Mouse (Mus musculus) subcutaneous adipose tissue, adult 2 months (tissue): ENCODE results near the gene Olfr678. TPM values are rescaled to one million over a fixed set of nuclear protein-coding genes. Genes with fewer than 3 reads are reported as not detected.

ENCODE experiments used
- polyA plus RNA-seq: library from polyadenylated mRNA; depleted of rRNA; stranded (reverse); fragments of >200 nt; gene quantifications from 2 replicates; pipeline ENCODE4 v1.2.3, GENCODE M21; 2012; ENCODE audit warnings: low replicate concordance; rRNA removed

Gene Olfr678
- not detected in 2 replicates for polyA plus RNA-seq

GRCm38 (mm10) chr7:105064175-105064574 is at the start of gene Olfr678:
Gene Olfr678 (plus strand): TSS chr7:105064475.

DNA sequence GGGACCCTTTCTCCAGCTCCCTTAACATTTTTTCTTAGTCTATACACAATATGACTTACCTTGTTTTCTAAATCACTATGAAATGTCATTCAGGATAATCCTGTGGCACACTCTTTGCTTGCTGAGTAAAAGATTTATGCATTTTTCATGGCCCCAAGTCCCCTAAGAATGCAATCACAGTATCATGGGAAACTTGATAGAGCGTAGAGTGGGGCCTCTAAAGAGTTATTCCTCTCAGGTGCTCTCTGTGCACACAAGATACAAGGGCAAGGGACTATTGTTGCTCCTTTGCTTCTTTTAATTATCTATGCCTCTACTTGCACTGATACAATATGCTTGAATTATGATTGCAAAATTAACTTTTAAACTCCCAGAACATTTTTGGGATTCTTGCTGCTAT is 35.9 kb upstream of the Olfr678 start, which contains the start of gene Olfr675:
Gene Olfr675 (minus strand): TSS at position 101 of the 400 bp plus-strand sequence.

GRCm38 (mm10) chr7:105032398-105032797 is 31.9 kb upstream of the Olfr678 start, which contains the start of gene Olfr676:
Gene Olfr676 (plus strand): TSS chr7:105032698.

DNA sequence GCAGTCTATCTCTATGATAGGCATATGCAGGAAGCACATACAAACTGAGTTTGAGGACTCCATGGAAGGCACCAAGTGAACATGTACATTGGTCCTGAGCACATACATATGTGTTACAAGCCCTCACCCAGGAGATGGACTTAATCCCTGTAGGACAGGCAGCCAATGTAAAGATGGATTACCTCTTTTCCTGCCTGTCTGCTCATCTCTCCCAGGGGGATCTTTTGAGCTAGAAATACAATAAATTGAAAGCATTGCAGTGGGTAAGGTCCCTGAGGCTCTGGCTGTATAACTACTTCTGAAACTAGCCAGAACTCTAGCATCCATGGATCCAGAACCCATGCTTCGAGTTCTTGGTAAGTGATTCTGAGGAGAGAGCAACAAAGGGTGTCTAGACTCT is 16.6 kb downstream of the Olfr678 start, which contains the start of gene Olfr679:
Gene Olfr679 (plus strand): TSS at position 301 of the 400 bp plus-strand sequence.

GRCm38 (mm10) chr7:105092717-105093116 is 28.4 kb downstream of the Olfr678 start, which contains the start of gene Olfr680-ps1:
Gene Olfr680-ps1 (minus strand): TSS chr7:105092817.

DNA sequence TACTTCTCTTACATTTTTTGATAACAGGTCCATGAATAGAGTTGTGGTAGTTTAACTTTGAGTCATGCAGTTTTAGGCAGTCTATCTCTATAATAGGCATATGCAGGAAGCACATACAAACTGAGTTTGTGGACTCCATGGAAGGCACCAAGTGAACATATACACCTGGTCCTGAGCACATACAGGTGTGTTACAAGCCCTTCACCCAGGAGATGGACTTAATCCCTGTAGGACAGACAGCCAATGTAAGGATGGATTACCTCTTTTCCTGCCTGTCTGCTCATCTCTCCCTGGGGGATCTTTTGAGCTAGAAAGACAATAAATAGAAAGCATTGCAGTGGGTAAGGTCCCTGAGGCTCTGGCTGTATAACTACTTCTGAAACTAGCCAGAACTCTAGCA is 52.3 kb downstream of the Olfr678 start, which contains the start of gene Olfr681:
Gene Olfr681 (plus strand): TSS at position 301 of the 400 bp plus-strand sequence.

Other genes with a start within 250 kb of the Olfr678 start
- gene Usp17lb, start 221.9 kb upstream of the Olfr678 start, polyA plus RNA-seq: not detected in 2 replicates
- not detected in 2 replicates for gene Usp17la, start 207.5 kb upstream of the Olfr678 start, polyA plus RNA-seq
- not detected in 2 replicates for gene Olfr665, start 186.4 kb upstream of the Olfr678 start, polyA plus RNA-seq
- not detected in 2 replicates for gene Olfr666, start 168.5 kb upstream of the Olfr678 start, polyA plus RNA-seq
- not detected in 2 replicates for gene Olfr667, start 143.0 kb upstream of the Olfr678 start, polyA plus RNA-seq
- not detected in 2 replicates for gene Olfr668, start 136.4 kb upstream of the Olfr678 start, polyA plus RNA-seq
- not detected in 2 replicates for gene Olfr669, start 130.2 kb upstream of the Olfr678 start, polyA plus RNA-seq
- not detected in 2 replicates for gene Olfr670, start 101.9 kb upstream of the Olfr678 start, polyA plus RNA-seq
- not detected in 2 replicates for gene Olfr671, start 85.3 kb upstream of the Olfr678 start, polyA plus RNA-seq
- not detected in 2 replicates for gene Olfr672, start 62.4 kb upstream of the Olfr678 start, polyA plus RNA-seq
- not detected in 2 replicates for gene Olfr675, start 36.0 kb upstream of the Olfr678 start, polyA plus RNA-seq
- not detected in 2 replicates for gene Olfr676, start 31.8 kb upstream of the Olfr678 start, polyA plus RNA-seq
- not detected in 2 replicates for gene Olfr677, start 13.1 kb upstream of the Olfr678 start, polyA plus RNA-seq
- not detected in 2 replicates for gene Olfr679, start 16.7 kb downstream of the Olfr678 start, polyA plus RNA-seq
- not detected in 2 replicates for gene Olfr680-ps1, start 28.3 kb downstream of the Olfr678 start, polyA plus RNA-seq
- gene Olfr681, start 52.4 kb downstream of the Olfr678 start, polyA plus RNA-seq: not detected in 2 replicates
- gene Olfr683, start 82.5 kb downstream of the Olfr678 start, polyA plus RNA-seq: not detected in 2 replicates
- not detected in 2 replicates for gene Olfr684, start 99.2 kb downstream of the Olfr678 start, polyA plus RNA-seq
- not detected in 2 replicates for gene Olfr685, start 121.5 kb downstream of the Olfr678 start, polyA plus RNA-seq
- not detected in 2 replicates for gene Olfr686, start 143.0 kb downstream of the Olfr678 start, polyA plus RNA-seq
- gene Olfr688, start 223.6 kb downstream of the Olfr678 start, polyA plus RNA-seq: not detected in 2 replicates
- gene Olfr689, start 246.7 kb downstream of the Olfr678 start, polyA plus RNA-seq: not detected in 2 replicates